Mouse (Mus musculus): ENCODE data around the gene Fbxl12.
"Not testable (repeated sequence)": the region's sequence is repeated elsewhere in the genome, so short reads cannot be mapped to it uniquely, and the experiment has no call there.

Fbxl12 gene

DNA sequence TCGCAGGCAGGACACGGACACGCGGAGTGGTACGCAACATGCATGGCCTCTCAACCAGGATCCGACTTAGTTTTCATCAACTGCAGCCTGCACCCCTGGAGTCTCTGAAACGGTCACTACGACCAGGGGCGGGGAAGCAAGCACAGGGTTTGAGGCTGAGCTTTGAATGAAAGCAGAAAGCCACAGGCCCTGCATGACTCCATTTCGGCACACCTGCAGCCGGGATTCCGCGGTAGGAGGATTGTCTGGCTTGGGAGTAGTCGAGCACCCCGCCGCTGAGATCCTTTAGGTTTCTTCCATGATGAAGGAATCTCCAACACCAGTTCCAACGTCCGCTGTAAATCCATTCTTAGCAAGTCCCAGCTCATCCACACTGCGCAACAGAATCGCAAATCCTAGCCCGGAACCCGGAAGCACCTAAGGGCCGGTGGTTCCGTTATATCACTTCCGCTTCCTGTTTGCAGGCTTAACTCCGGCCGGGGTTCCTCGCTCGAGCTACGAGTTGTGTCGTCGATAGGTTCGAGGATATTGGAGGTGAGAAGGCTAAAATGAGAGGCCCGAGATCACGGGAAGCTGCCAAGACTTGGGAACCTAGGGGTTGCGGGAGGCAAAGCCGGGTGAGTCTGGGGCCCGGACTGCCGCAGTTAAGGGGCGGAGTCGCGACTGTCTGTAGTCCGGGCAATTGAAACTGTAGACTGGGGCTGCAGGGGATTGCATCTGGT lies at the start of gene Fbxl12:
Gene Fbxl12 (minus strand): TSS at position 408 of the 722 bp plus-strand sequence.
- peak; percentile 89 for ATAC-seq (ENCODE audit: low TSS enrichment)

DNA sequence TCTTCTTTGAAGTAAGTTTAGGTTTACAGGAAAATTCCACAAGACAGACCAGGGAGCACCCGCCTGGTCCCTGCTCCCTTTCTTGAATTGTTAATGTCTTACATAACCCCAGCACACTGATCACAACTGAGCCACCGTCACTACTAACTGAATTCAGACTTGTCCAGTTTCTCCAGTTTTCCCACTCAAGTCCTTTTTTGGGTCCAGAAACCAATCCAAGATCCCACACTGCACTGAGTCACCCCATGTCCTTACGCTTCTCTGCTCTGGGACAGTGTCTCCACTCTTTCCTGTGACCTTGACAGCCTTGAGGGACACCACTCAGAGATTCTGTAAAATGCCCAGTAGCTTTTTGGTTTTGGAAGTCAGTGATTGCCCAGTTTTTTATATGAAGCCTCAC lies 48.3 kb upstream of the Fbxl12 start:
- peak; percentile 35; the same call in 1 of the 2 replicates for ATAC-seq (ENCODE audit: low TSS enrichment)

DNA sequence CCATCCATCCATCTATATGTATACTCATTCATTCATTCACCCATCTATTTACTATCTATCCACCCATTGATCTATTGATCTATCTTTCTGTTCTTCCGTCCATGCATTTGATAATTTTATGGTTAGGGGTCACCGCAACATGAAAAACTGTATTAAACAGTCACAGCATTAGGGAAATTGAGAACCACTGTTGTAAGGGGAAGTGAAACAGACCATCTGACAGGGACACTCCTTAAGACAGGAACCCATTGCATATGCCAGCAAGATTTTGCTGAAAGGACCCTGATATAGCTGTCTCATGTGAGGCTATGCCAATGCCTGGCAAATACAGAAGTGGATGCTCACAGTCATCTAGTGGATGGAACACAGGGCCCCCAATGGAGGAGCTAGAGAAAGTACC lies 45.9 kb upstream of the Fbxl12 start:
- ATAC-seq (ENCODE audit: low TSS enrichment), result not testable (repeated sequence)

DNA sequence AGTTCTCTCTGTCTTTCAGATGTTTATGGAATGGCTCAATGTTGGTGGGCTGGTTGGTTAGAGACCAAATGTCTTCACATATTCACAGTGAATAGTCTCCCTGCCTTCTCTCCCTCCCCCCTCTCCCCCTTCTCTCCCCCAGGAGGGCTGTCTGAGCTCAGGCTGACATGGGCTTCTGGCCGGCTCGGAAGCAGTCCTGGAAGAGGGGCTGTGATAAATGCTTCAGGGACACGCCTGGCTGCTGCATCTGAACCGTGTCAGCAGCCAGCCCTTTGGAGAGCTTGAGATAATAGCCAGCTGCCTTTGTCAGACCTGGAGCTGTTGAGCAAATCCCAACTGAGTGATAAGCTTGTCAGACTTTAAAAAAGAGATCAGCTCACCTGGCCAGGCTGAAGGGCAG lies 45.3 kb upstream of the Fbxl12 start:
- ATAC-seq (ENCODE audit: low TSS enrichment), result no peak

DNA sequence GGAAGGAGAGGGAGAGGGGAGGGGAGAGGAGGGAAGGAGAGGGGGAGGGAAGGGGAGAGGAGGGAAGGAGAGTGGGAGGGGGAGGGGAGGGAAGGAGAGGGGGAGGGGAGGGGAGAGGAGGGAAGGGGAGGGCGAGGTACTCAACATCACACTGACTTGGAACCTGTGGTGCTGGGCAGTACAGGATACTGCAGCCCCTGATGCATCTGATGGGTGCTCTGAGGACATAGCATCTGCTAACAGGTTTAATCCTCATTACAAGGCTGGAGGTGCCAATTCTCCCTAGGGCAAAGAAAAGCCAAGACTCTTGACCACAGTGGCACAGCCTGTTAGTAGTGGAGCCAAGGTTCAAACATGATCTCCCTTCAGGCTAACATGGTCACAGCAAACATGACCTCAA lies 44.8 kb upstream of the Fbxl12 start:
- no peak for ATAC-seq (ENCODE audit: low TSS enrichment)

DNA sequence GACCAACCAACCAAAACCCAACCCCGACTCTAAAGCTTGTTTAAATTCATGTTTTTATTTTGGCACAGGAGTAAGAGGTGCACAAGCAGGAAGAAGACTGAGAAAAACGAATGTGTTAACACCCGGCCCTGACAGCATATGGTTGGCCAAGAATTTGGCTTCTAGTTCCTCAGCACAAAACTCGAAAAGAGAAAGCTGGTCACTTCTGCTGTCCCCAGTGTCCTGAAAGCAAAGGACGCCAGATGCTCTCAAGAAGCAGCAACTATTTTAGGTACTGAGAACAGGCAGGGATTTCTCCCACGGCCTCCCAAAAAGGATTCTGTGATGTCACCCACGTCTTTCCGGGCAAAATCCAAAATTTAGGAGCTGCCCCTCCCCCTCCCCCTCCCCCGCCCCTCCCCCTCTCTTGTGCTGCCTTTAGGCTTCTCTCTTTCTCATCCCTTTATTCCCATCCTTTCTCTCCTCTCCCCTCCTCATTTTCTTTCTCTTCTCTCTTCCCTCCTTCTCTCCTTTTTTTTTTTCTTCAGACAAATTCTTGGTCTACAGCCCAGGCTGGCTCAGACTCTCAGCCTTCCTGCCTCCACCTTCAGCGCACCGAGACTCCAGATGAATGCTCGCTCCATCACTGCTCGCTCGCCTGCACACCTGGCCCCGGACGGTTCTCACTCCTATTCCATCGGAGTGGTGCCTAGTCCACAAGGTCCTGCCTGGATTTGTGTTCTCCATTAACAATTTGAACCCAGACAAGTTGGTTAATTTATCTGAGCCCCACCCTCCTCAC lies 40.7 kb upstream of the Fbxl12 start:
- ATAC-seq (ENCODE audit: low TSS enrichment), result peak; percentile 71

DNA sequence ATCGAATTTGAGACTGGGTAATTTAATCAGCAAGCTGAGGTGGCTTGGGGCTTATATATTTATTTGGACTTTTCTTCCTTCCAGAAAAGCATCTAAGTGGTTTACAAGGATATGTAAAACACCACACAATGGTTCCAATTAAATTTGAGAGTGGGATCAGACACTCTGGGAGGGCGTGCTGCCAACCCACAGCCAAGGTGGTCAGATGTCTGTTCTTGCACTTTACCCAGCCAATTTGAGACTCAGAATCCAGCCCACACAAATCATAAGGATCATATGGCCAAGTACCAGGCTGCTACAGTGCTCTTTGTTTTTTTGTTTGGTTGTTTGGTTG lies 37.8 kb upstream of the Fbxl12 start:
- ATAC-seq (ENCODE audit: low TSS enrichment), result no peak

DNA sequence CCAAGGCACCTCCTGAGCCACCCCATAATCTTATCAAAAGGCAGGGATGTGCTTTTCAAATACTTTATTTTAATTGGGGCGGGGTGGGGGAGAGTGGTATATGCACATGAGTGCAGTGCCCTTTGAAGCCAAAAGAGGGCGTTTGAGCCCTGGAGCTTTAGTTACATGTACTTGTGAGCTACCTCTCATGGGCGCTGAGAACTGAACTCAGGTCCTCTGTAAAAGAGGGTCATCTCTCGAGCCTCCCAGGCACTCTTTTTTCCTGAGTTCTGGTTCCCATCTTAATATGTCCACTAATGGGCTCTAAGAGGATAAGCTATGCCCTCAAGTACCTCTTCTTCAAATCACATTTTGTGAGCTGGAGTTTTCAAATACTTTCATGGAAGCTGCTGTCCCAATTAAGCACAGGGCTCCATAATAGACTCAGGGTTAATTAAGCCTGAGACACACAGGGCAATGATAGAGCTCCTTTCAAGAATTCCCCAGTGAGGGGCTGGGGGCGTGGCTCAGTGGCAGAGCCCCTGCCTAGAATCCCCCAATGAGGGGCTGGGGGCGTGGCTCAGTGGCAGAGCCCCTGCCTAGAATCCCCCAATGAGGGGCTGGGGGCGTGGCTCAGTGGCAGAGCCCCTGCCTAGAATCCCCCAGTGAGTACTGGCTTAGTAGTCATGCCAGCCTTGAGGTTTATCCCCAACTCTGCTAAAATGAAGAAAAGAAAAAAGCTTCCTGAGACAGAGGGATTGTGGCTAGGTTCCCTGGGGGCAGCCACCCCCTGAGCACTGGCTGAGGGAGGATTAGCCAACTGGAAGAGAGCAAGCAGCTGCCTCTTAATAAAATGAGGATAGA lies 37.2 kb upstream of the Fbxl12 start:
- ATAC-seq (ENCODE audit: low TSS enrichment), result no peak

DNA sequence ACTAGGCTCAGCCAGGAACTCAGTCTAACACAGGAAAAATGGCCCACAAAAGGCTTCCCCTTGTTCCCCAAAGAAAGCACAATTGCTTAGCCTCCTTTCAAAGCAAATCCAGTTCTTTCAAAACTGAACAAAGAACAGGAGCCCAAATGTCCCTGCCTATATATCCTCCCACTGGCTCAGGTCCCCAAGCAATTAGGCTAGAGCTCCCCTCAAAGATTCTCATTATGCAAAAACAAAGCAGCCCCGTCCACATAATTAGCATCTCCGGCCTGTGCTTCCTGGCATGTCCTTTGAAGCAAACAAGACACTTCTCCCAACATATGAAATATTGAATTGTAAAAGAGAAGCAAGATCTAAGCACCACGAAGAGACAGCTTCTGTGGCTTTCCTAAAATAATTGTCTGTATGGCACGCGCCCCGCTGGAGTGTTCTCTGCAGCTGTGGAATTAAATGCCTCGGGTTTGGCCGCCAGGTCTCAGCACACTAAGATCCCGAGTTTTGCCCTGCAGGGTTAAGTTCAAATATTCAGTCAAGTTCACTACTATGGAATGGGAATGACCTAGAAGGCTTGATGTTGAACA lies 35.9 kb upstream of the Fbxl12 start:
- no peak for ATAC-seq (ENCODE audit: low TSS enrichment)

DNA sequence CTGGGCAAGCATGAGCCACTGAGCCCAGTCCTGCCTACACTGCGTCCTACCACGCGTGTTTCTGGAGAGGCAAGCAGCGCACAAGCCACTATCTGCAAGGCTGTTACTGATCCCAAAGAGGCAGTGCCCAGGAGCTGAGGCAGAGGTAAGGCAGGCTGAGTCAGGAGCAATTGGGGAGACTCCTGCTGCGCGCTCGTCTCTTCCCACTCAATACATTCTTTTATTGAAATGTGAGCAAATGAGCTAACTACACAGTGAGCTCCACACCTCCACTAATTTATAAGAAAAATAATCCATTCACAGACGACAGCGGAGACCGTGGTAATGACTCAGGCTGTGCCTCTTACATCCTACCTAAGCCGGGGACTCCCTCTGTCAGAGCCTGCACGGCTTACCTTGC lies 33.3 kb upstream of the Fbxl12 start:
- ATAC-seq (ENCODE audit: low TSS enrichment), result peak; percentile 62; the same call in 1 of the 2 replicates

DNA sequence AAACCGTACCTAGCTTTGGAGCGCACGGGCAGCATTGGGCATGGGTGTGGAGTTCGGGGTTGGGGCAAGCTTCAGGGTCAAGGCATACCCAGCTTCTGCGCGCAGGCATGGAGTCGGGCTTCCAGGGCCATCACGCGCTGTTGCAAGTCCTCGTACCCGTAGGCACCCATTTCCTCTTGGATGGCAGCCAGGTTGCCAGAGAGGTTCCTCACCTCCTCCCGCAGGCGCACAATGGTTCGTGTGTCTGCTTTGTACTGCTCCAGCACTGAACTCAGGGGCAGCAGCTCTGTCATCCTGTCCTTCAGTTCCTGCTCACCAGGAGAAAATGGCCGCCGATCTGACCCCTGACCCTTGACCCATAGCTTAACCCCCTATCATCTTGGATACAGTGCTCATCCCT lies 27.5 kb upstream of the Fbxl12 start:
- no peak for ATAC-seq (ENCODE audit: low TSS enrichment)

DNA sequence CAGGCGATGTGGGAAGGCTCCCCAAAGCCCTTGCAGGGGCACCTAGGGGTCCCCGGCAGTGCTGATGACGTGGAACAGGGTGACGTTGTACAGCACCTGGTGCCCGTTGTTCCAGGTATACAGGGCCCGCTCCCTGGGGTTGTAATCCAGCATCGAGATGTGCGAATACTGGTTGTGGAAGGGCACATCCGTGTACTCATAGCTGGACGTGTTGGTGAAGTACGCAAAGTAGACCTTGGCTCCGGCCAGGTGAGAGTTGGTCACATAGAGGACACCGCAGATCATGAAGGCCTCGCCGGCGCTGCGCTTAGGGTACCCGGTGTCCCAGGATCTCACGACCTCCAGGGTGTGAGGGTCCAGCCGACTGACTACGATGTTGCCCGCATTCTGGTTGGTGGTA lies 23.5 kb upstream of the Fbxl12 start:
- ATAC-seq (ENCODE audit: low TSS enrichment), result no peak

DNA sequence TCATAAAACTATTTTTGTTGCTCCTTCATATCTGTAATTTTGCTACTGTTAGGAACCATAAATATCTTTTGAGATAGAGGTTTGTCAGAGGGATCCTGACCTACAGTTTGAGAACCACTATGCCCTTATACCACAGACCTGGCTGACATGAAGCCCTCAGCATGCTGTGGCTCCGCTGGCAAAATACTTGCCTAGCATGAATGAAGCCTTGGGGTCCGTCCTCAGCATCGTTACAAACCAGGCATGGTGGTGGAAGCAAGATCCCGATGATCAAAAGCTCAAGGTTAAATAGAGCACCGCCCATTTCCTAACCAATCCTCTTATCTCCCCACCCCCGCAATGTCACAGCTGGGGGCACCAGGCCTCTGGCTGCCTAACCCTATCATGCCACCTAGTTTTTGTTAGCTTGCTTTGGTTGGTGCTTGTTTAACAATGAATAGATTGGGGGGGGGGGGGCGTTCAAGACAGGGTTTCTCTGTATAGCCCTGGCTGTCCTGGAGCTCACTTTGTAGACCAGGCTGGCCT lies 22.0 kb upstream of the Fbxl12 start:
- no peak for ATAC-seq (ENCODE audit: low TSS enrichment)

DNA sequence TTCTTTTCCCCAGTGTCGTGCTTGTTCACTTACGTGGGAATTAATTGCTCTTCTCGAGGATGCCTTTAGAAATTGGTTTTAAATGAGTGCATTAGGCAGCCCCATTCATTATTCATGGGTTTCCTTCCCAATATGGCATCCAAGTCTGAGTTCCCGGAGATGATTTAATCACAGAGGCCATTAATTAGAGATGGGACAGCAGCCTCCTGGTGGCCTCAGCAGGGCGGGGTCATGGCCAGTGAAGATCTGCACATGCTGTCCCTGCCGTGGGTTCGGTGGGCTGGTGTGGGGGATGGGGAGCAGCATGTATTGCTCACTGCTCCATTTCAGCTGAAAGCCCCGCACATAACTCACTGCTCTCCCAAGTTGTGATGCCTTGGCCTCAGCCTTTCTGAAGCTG lies 21.4 kb upstream of the Fbxl12 start:
- ATAC-seq (ENCODE audit: low TSS enrichment), result no peak

DNA sequence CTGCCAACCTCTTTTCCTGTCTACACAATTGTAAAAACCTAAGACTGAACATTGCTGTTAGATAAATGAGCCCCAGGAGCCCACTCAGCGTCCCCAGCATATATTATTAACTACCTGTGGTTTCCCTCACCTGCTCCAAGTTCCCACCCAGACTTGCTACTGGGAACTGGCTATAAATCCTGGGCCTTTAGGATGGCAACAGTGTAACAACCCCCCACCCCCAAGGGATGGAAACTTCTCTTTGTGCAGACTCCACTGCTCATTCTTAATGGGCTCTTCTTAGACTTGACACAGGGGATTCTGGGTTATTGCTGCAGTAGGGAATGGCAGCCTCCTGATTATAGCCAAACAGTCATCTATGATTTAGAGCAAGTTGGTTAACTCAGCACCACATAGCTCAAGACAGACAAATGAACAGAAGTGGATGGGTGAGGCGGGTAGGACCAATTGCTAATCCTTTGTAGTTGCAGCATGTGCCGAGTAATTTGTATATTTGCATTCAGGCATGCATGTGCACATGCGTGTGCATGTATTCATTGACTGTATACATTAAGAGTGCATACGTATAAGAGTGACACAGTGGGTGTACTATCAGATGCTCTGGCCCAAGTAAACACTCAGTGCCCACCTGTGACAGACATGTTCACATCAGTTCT lies 20.5 kb upstream of the Fbxl12 start:
- no peak for ATAC-seq (ENCODE audit: low TSS enrichment)

DNA sequence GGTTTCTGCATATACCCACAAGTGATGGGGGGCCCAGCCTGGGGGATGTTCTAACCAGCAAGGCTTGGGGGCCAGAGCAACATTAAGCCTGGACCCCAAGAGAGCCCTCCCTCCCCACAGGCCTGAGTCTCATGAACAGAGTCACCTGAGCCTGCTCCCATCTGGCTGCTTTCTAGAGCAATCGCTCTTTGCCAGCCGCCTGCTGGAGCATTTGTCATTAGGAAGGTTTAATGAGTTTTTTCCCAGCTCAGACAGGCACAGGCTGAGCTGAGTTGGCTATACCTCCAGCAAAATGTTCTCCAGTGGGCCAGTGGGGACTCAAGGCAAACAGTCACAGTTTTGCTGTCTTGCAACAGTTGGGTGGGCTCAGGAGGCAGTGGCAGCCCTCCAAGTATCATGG lies 19.8 kb upstream of the Fbxl12 start:
- peak; percentile 21 for ATAC-seq (ENCODE audit: low TSS enrichment)

DNA sequence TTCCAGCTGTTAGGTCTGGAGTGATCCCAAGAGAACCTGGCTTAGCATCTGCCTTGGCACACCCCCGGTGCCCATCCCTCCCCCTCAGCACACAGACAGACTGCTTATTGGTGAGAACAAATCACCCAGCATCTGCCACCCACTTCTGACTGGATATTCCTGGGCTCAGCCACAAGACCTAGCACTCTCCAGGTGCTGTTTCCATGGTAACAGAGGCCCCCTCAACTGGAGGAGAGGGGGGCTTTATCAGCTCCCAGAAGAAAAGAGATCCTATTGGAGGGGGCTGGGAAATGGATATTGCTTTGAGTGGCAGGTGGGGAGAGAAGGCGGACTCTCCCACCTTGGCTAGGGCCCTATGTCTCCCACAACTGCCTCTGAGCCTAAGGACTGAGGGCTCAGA lies 19.4 kb upstream of the Fbxl12 start:
- peak; percentile 55 for ATAC-seq (ENCODE audit: low TSS enrichment)

DNA sequence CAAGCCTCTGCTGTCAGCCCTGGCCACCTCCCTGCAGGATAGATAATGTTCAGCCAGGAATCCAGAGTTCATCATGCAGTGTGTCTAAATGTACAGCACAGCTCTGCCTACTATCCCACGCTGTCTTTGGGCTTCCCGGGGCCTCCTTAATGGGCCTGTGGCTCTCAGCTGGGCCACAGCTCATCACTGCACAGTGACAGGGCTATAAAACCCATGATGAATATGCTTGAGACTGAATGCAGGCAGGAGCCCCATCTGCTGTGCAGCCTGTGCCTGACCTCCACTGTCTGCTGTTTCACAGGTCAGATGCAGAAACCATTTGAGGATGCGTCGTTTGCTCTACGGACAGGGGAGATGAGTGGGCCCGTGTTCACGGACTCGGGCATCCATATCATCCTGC lies 18.3 kb upstream of the Fbxl12 start:
- no peak for ATAC-seq (ENCODE audit: low TSS enrichment)

DNA sequence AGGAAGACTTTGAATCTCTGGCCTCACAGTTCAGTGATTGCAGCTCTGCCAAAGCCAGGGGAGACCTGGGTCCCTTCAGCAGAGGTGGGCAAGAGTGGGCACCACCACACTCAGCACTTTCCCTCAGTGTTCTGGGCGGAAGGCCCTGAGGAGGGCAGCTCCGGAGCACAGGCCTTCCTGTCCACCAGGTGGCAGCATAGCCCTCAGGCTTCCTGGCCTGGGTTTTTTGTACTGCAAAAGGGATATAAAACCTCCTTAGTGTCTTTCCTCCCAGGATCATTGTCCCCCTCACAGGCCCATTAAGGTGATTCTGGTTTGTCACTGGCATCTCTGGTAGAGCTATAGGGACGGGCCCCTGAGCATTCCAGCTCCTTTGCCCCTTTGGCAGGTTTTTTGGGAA lies 17.8 kb upstream of the Fbxl12 start:
- ATAC-seq (ENCODE audit: low TSS enrichment), result peak; percentile 21

DNA sequence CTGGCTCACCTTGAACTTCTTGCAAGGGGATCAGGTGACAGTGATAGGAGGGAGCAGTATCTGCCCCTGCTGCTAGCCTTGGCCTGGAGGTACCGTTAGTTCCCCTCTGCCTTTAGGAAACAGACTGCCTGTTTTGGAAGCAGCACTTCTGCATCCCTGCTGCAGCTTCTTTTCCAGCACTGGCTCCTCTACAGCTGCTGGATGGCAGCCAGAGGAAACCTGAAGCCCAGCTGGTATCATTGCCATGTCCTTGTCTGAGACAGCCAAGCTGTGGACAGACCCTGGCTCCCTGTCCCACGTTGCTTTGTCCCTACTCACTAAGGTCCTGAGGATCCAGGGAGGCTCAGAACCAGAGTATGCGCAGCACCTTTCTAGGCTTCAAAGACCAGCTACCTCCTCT lies 13.0 kb upstream of the Fbxl12 start:
- no peak for ATAC-seq (ENCODE audit: low TSS enrichment)

DNA sequence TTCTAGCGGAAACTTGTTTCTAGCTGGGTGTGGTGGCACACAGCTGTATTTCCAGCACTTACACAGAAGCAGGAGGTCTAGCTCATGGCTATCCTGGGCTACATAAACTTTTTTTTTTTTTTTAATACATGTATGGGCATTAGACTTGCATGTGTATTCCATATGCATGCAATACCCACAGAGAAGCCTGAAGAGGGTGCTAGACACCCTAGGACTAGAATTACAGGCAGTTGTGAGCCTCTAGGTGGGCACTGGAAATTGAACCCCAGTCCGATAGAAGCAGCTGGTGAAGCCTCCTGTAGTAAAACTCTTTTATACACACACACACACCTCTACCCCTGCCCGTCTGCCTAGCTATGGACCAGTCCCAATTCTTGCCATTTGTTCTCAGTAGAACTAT lies 9.3 kb upstream of the Fbxl12 start:
- no peak for ATAC-seq (ENCODE audit: low TSS enrichment)

Measured in frontal cortex, adult (tissue).